Mouse (Mus musculus) liver, embryonic 14.5 days (tissue): ENCODE data around the gene Gbf1. TPM values are rescaled to one million over a fixed set of nuclear protein-coding genes. Genes with fewer than 3 reads are reported as not detected.

Experiments used
- ATAC-seq: fragments of 200-750 bp; cut with Nextera tagmentation; 2 replicates; pipeline ENCODE4 v1.8.0; 2017; ENCODE audit warnings: moderate number of reproducible peaks, mild to moderate bottlenecking, moderate library complexity; ENCODE audit not compliant: insufficient read depth
- DNase-seq, 3 experiments: peaks; one replicate each; pipeline ENCODE4 v3.0.0-alpha.2; 2012 to 2013; ENCODE audit warnings: low read depth in 3 of 3, low spot score in 3 of 3
- H3K27ac ChIP-seq: fragments of 300-500 bp; sonication (generic); 2 replicates; pipeline ENCODE4 v1.5.1; 2014; ENCODE audit warnings: moderate library complexity, mild to moderate bottlenecking, control low read depth, inconsistent platforms
- H3K27me3 ChIP-seq: fragments of 300-500 bp; sonication (generic); 2 replicates; pipeline ENCODE4 v1.6.1; 2014; ENCODE audit warnings: mild to moderate bottlenecking, low read length, moderate library complexity; ENCODE audit not compliant: control insufficient read depth, insufficient read depth
- H3K36me3 ChIP-seq: fragments of 300-500 bp; sonication (generic); replicated peaks from 2 replicates; pipeline ENCODE4 v1.6.1; 2014; ENCODE audit warnings: low read depth; ENCODE audit not compliant: control insufficient read depth, insufficient read depth
- H3K4me1 ChIP-seq, 2 experiments: fragments of 200-500 bp in 1 of 2; fragments of 300-500 bp in 1 of 2; sonication (generic) in 1 of 2; replicated peaks; 2 replicates each; pipeline ENCODE4 v1.6.1; 2012 to 2014; ENCODE audit warnings: antibody characterized with exemption in 1 of 2, inconsistent platforms in 1 of 2, low read length in 1 of 2; ENCODE audit not compliant: control insufficient read depth in 2 of 2, insufficient read depth in 2 of 2
- H3K4me2 ChIP-seq: fragments of 300-500 bp; sonication (generic); 2 replicates; pipeline ENCODE4 v1.6.1; 2014; ENCODE audit warnings: low read depth, mild to moderate bottlenecking, control low read depth, moderate library complexity
- H3K4me3 ChIP-seq, 2 experiments: fragments of 200-500 bp in 1 of 2; fragments of 300-500 bp in 1 of 2; sonication (generic) in 1 of 2; 2 replicates each; pipeline ENCODE4 v1.5.1; 2012 to 2014; ENCODE audit warnings: low read depth in 2 of 2, low read length in 2 of 2, mild to moderate bottlenecking in 2 of 2, control low read depth in 1 of 2, inconsistent platforms in 1 of 2, moderate library complexity in 1 of 2; ENCODE audit not compliant: insufficient read depth in 1 of 2
- H3K9ac ChIP-seq: fragments of 300-500 bp; sonication (generic); replicated peaks from 2 replicates; pipeline ENCODE4 v1.6.1; 2014; ENCODE audit warnings: mild to moderate bottlenecking, control low read depth, moderate library complexity
- H3K9me3 ChIP-seq: fragments of 300-500 bp; sonication (generic); 2 replicates; pipeline ENCODE4 v1.6.1; 2016; ENCODE audit warnings: low read length, mixed read lengths; ENCODE audit not compliant: control insufficient read depth
- CTCF ChIP-seq: IDR thresholded peaks from 2 replicates; pipeline ENCODE4 v1.5.1; 2016; ENCODE audit warnings: antibody characterized with exemption, low read depth, control low read depth
- EP300 ChIP-seq: IDR thresholded peaks from 2 replicates; pipeline ENCODE4 v1.6.1; 2016; ENCODE audit warnings: antibody characterized with exemption, low read depth
- WGBS: fragments of 180-500 bp; shearing (Covaris S2); extraction: QIAGEN DNeasy Blood & Tissue Kit; methylation state at CpG from one replicate; pipeline ENCODE4 v1.1.7; 2014; ENCODE audit not compliant: insufficient replicate concordance; 5-methylcytosine and 5-hydroxymethylcytosine counted together
- polyA plus RNA-seq, 2 experiments: library from polyadenylated mRNA; depleted of rRNA in 1 of 2; stranded (reverse) in 1 of 2; unstranded in 1 of 2; fragments of >200 nt; fragmentation: Nextera tagmentation in 1 of 2; extraction: Ambion mirVana in 1 of 2; gene quantifications; 2 replicates each; pipeline versions ENCODE4 v1.2.1 to v1.2.3; 2012 to 2014

The Gbf1 gene
- polyA plus RNA-seq, 2 experiments = 11.2 to 14.6 TPM

- Histone ChIP-seq H3K9me3 (no peaks in the 10 kb centered on the region), H3K4me2 (no peak overlapping the region), H3K4me1 (peaks cover 0 to 5% of the 10 kb centered on the region in 2 experiments; a peak in 2 of 4 replicates), H3K36me3 (no peaks in the 10 kb centered on the region), H3K4me3 (no peak overlapping the region), H3K27me3 (no peaks in the 10 kb centered on the region), H3K9ac (no peak overlapping the region), H3K27ac (no peak overlapping the region)
- ATAC-seq (no peak), DNase-seq (no peak)
- no peak for TF ChIP-seq EP300
- no peak for TF ChIP-seq CTCF
- WGBS = 48% methylated on average over 4 of the region's 4 CpGs
These were observed 37.7 kb upstream of the Gbf1 start for GRCm38 (mm10) chr19:46114617-46115016.

- no peak overlapping the region for H3K9ac ChIP-seq
- H3K36me3 ChIP-seq = no peaks in the 10 kb centered on the region
- TF ChIP-seq EP300 (peak; percentile 68), CTCF (no peak)
- no peaks in the 10 kb centered on the region for H3K27me3 ChIP-seq
- no peaks in the 10 kb centered on the region for H3K9me3 ChIP-seq
- peak; percentile 82 for ATAC-seq
- H3K4me3 ChIP-seq = no peak overlapping the region
- no peak overlapping the region for H3K27ac ChIP-seq
- no peak overlapping the region for H3K4me2 ChIP-seq
- DNase-seq = peak in 1 of 3 experiments; percentile 37
- H3K4me1 ChIP-seq = peaks cover 0 to 5% of the 10 kb centered on the region in 2 experiments; a peak in 2 of 4 replicates
- 15% methylated on average over 3 of the region's 3 CpGs for WGBS
These were observed 32.9 kb upstream of the Gbf1 start for GRCm38 (mm10) chr19:46119458-46119857.

GRCm38 (mm10) chr19:46120872-46121271 lies 31.4 kb upstream of the Gbf1 start:
- Histone ChIP-seq H3K36me3 (no peaks in the 10 kb centered on the region), H3K27me3 (no peaks in the 10 kb centered on the region), H3K4me1 (peaks cover 0 to 5% of the 10 kb centered on the region in 2 experiments; a peak in 2 of 4 replicates), H3K4me2 (no peak overlapping the region), H3K9ac (no peak overlapping the region), H3K9me3 (no peaks in the 10 kb centered on the region), H3K27ac (no peak overlapping the region), H3K4me3 (no peak overlapping the region)
- WGBS = 67% methylated on average over 6 of the region's 6 CpGs
- ATAC-seq = no peak
- no peak for DNase-seq
- TF ChIP-seq EP300 = no peak
- TF ChIP-seq CTCF = no peak

- no peaks in the 10 kb centered on the region for H3K9me3 ChIP-seq
- no peaks in the 10 kb centered on the region; the same call in 1 of the 2 replicates for H3K27me3 ChIP-seq
- no peak overlapping the region for H3K4me2 ChIP-seq
- H3K9ac ChIP-seq = no peak overlapping the region
- 63% methylated on average over 3 of the region's 3 CpGs for WGBS
- peaks cover 0 to 5% of the 10 kb centered on the region in 2 experiments; a peak in 2 of 4 replicates for H3K4me1 ChIP-seq
- no peak for TF ChIP-seq EP300
- no peak for TF ChIP-seq CTCF
- no peak overlapping the region for H3K4me3 ChIP-seq
- no peak overlapping the region for H3K27ac ChIP-seq
- H3K36me3 ChIP-seq = no peaks in the 10 kb centered on the region
- no peak for ATAC-seq
- DNase-seq = no peak
These were observed 28.4 kb upstream of the Gbf1 start for GRCm38 (mm10) chr19:46123876-46124275.

GRCm38 (mm10) chr19:46124651-46125050 lies 27.7 kb upstream of the Gbf1 start:
- Histone ChIP-seq H3K4me2 (no peak overlapping the region), H3K36me3 (no peaks in the 10 kb centered on the region), H3K9ac (no peak overlapping the region), H3K4me1 (no peaks in the 10 kb centered on the region), H3K27me3 (no peaks in the 10 kb centered on the region; the same call in 1 of the 2 replicates), H3K4me3 (no peak overlapping the region), H3K9me3 (no peaks in the 10 kb centered on the region), H3K27ac (no peak overlapping the region)
- ATAC-seq = no peak
- no peak for DNase-seq
- no peak for TF ChIP-seq CTCF
- TF ChIP-seq EP300 = no peak
